Mouse (Mus musculus): ENCODE measurements around the gene Jun. TPM values are rescaled to one million over a fixed set of nuclear protein-coding genes. Genes with fewer than 3 reads are reported as not detected.

Jun gene
- polyA plus RNA-seq, 1 experiment = 16.9 TPM

GRCm38 (mm10) chr4:95089053-95089452, 37.0 kb upstream of the Jun start:
- no peak for DNase-seq
- Histone ChIP-seq H3K4me3 (ENCODE audit: insufficient read depth, low read depth, low read length) (no peak overlapping the region), H3K27ac (ENCODE audit: insufficient read depth, low read depth, low read length) (no peak overlapping the region), H3K36me3 (ENCODE audit: control insufficient read depth, insufficient read depth, low read length) (no peaks in the 10 kb centered on the region), H3K27me3 (replicated peaks; ENCODE audit: control insufficient read depth, insufficient read depth, low read length) (no peaks in the 10 kb centered on the region), H3K4me1 (ENCODE audit: control insufficient read depth, insufficient read depth, low read length) (0 out of 2 replicates have a peak, but pooled peaks cover 3% of the 10 kb centered on the region)
- 97% methylated on average over 5 of the region's 5 CpGs for WGBS
- TF ChIP-seq CTCF (conservative IDR thresholded peaks at IDR 0.05; ENCODE audit: insufficient read depth, insufficient read length, low read depth, low read length) (no peak), POLR2A (IDR thresholded peaks at IDR 0.05; ENCODE audit: low read depth, low read length) (no peak)

GRCm38 (mm10) chr4:95083957-95084356, 31.9 kb upstream of the Jun start:
- no peak for DNase-seq
- TF ChIP-seq CTCF (conservative IDR thresholded peaks at IDR 0.05; ENCODE audit: insufficient read depth, insufficient read length, low read depth, low read length) = no peak
- TF ChIP-seq POLR2A (IDR thresholded peaks at IDR 0.05; ENCODE audit: low read depth, low read length) = no peak
- H3K4me3 ChIP-seq (ENCODE audit: insufficient read depth, low read depth, low read length) = no peak overlapping the region
- no peaks in the 10 kb centered on the region for H3K27me3 ChIP-seq (replicated peaks; ENCODE audit: control insufficient read depth, insufficient read depth, low read length)
- no peaks in the 10 kb centered on the region for H3K36me3 ChIP-seq (ENCODE audit: control insufficient read depth, insufficient read depth, low read length)
- 77% methylated on average over 8 of the region's 8 CpGs for WGBS
- peaks cover 14% of the 10 kb centered on the region for H3K4me1 ChIP-seq (ENCODE audit: control insufficient read depth, insufficient read depth, low read length)
- no peak overlapping the region for H3K27ac ChIP-seq (ENCODE audit: insufficient read depth, low read depth, low read length)

- 58% methylated on average over 5 of the region's 5 CpGs for WGBS
- Histone ChIP-seq H3K4me3 (ENCODE audit: insufficient read depth, low read depth, low read length) (no peak overlapping the region), H3K27me3 (replicated peaks; ENCODE audit: control insufficient read depth, insufficient read depth, low read length) (no peaks in the 10 kb centered on the region), H3K36me3 (ENCODE audit: control insufficient read depth, insufficient read depth, low read length) (no peaks in the 10 kb centered on the region), H3K4me1 (ENCODE audit: control insufficient read depth, insufficient read depth, low read length) (peaks cover 14% of the 10 kb centered on the region), H3K27ac (ENCODE audit: insufficient read depth, low read depth, low read length) (peak overlapping the region; percentile 72; the same call in 1 of the 2 replicates)
- DNase-seq = no peak
- no peak for TF ChIP-seq POLR2A (IDR thresholded peaks at IDR 0.05; ENCODE audit: low read depth, low read length)
These were observed 31.2 kb upstream of the Jun start for GRCm38 (mm10) chr4:95083191-95083729.

- Histone ChIP-seq H3K36me3 (ENCODE audit: control insufficient read depth, insufficient read depth, low read length) (no peaks in the 10 kb centered on the region), H3K4me1 (ENCODE audit: control insufficient read depth, insufficient read depth, low read length) (peaks cover 14% of the 10 kb centered on the region), H3K27me3 (replicated peaks; ENCODE audit: control insufficient read depth, insufficient read depth, low read length) (no peaks in the 10 kb centered on the region), H3K4me3 (ENCODE audit: insufficient read depth, low read depth, low read length) (no peak overlapping the region), H3K27ac (ENCODE audit: insufficient read depth, low read depth, low read length) (peak overlapping the region; percentile 72)
- WGBS = 19% methylated on average over 4 of the region's 4 CpGs
- DNase-seq = peak; percentile 87
- no peak for TF ChIP-seq POLR2A (IDR thresholded peaks at IDR 0.05; ENCODE audit: low read depth, low read length)
- TF ChIP-seq CTCF (conservative IDR thresholded peaks at IDR 0.05; ENCODE audit: insufficient read depth, insufficient read length, low read depth, low read length) = no peak
These were observed 30.6 kb upstream of the Jun start for GRCm38 (mm10) chr4:95082481-95083088.

- peaks cover 14% of the 10 kb centered on the region for H3K4me1 ChIP-seq (ENCODE audit: control insufficient read depth, insufficient read depth, low read length)
- H3K27me3 ChIP-seq (replicated peaks; ENCODE audit: control insufficient read depth, insufficient read depth, low read length) = no peaks in the 10 kb centered on the region
- no peak overlapping the region for H3K27ac ChIP-seq (ENCODE audit: insufficient read depth, low read depth, low read length)
- no peak overlapping the region for H3K4me3 ChIP-seq (ENCODE audit: insufficient read depth, low read depth, low read length)
- 62% methylated on average over 8 of the region's 8 CpGs for WGBS
- peak; percentile 21 for DNase-seq
- H3K36me3 ChIP-seq (ENCODE audit: control insufficient read depth, insufficient read depth, low read length) = no peaks in the 10 kb centered on the region
- TF ChIP-seq POLR2A (IDR thresholded peaks at IDR 0.05; ENCODE audit: low read depth, low read length) (no peak), CTCF (conservative IDR thresholded peaks at IDR 0.05; ENCODE audit: insufficient read depth, insufficient read length, low read depth, low read length) (no peak)
These were observed 29.6 kb upstream of the Jun start for GRCm38 (mm10) chr4:95081632-95082031.

- no peak overlapping the region for H3K4me3 ChIP-seq (ENCODE audit: insufficient read depth, low read depth, low read length)
- no peaks in the 10 kb centered on the region for H3K36me3 ChIP-seq (ENCODE audit: control insufficient read depth, insufficient read depth, low read length)
- TF ChIP-seq CTCF (conservative IDR thresholded peaks at IDR 0.05; ENCODE audit: insufficient read depth, insufficient read length, low read depth, low read length) = no peak
- TF ChIP-seq POLR2A (IDR thresholded peaks at IDR 0.05; ENCODE audit: low read depth, low read length) = no peak
- no peaks in the 10 kb centered on the region for H3K27me3 ChIP-seq (replicated peaks; ENCODE audit: control insufficient read depth, insufficient read depth, low read length)
- DNase-seq = no peak
- peaks cover 14% of the 10 kb centered on the region for H3K4me1 ChIP-seq (ENCODE audit: control insufficient read depth, insufficient read depth, low read length)
- WGBS = 80% methylated on average over 8 of the region's 8 CpGs
- no peak overlapping the region for H3K27ac ChIP-seq (ENCODE audit: insufficient read depth, low read depth, low read length)
These were observed 26.6 kb upstream of the Jun start for GRCm38 (mm10) chr4:95078625-95079024.

GRCm38 (mm10) chr4:95076279-95076678, 24.3 kb upstream of the Jun start:
- no peaks in the 10 kb centered on the region for H3K36me3 ChIP-seq (ENCODE audit: control insufficient read depth, insufficient read depth, low read length)
- H3K27me3 ChIP-seq (replicated peaks; ENCODE audit: control insufficient read depth, insufficient read depth, low read length) = no peaks in the 10 kb centered on the region
- no peak overlapping the region for H3K27ac ChIP-seq (ENCODE audit: insufficient read depth, low read depth, low read length)
- no peak overlapping the region for H3K4me3 ChIP-seq (ENCODE audit: insufficient read depth, low read depth, low read length)
- DNase-seq = no peak
- H3K4me1 ChIP-seq (ENCODE audit: control insufficient read depth, insufficient read depth, low read length) = no peaks in the 10 kb centered on the region
- TF ChIP-seq CTCF (conservative IDR thresholded peaks at IDR 0.05; ENCODE audit: insufficient read depth, insufficient read length, low read depth, low read length) = no peak
- no peak for TF ChIP-seq POLR2A (IDR thresholded peaks at IDR 0.05; ENCODE audit: low read depth, low read length)
- WGBS = 53% methylated on average over 14 of the region's 14 CpGs

Measured in kidney, adult 2 months (tissue).